Mouse (Mus musculus) stomach, postnatal 0 days (tissue): ENCODE results near the gene Chit1.

Experiments used
- CTCF ChIP-seq: IDR thresholded peaks from 2 replicates; pipeline ENCODE4 v1.5.1; 2016; ENCODE audit warnings: antibody characterized with exemption, low read depth, mild to moderate bottlenecking, moderate library complexity
- EP300 ChIP-seq: optimal IDR thresholded peaks from 2 replicates; pipeline ENCODE3; 2016; ENCODE audit warnings: antibody characterized with exemption

DNA sequence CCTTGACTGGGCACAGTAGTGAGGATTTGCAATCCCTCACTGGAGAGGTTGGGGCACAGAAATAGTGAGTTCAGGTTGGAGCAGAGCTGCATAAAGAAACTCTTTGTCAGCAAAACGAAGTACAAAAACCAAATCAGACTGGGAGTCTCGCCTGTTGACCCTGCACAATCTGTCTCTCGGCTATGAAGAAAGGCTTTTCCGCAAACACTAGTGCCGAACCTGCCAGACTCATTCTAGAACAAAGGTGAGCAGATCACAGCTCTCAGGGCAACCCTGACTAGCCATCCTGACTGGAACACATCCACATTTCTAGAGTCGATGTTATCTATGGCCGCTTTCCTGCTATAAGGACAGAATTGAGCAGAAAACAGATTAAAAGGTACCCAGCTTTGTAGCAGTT is 62.0 kb downstream of the Chit1 start:
- TF ChIP-seq CTCF (no peak), EP300 (no peak)
